Mouse (Mus musculus) thymus, postnatal 0 days (tissue): ENCODE results near the gene Gm21488. TPM values are rescaled to one million over a fixed set of nuclear protein-coding genes. Genes with fewer than 3 reads are reported as not detected.
"Not testable (repeated sequence)": the region's sequence is repeated elsewhere in the genome, so short reads cannot be mapped to it uniquely, and the experiment has no call there.

Experiments
- DNase-seq: peaks from one replicate; pipeline ENCODE4 v3.0.0-alpha.2; 2015; ENCODE audit warnings: low spot score
- polyA plus RNA-seq: library from polyadenylated mRNA; unstranded; fragments of >200 nt; fragmentation: Nextera tagmentation; extraction: Ambion mirVana; gene quantifications from 2 replicates; pipeline ENCODE4 v1.2.1, GENCODE M21; 2015

Gm21488 gene
- polyA plus RNA-seq: not detected in 2 replicates

GRCm38 (mm10) chrY:27521820-27522219 is at the start of gene Gm21488:
Gene Gm21488 (minus strand): TSS chrY:27521920.
- DNase-seq: not testable (repeated sequence)
